Mouse (Mus musculus): Measurements from ENCODE around the gene Atg9a. TPM values are rescaled to one million over a fixed set of nuclear protein-coding genes. Genes with fewer than 3 reads are reported as not detected.

Gene Atg9a
- polyA plus RNA-seq, 1 experiment: 39.2 TPM

GRCm38 (mm10) chr1:75190577-75190976 lies 1.4 kb downstream of the Atg9a start:
- Histone ChIP-seq H3K27ac (ENCODE audit: control insufficient read depth, insufficient read depth, low read depth, low read length, poor library complexity) (no peak overlapping the region), H3K4me1 (ENCODE audit: control insufficient read depth, insufficient read depth, low read length) (peaks cover 1% of the 10 kb centered on the region; the same call in 1 of the 2 replicates), H3K4me3 (replicated peaks; ENCODE audit: control insufficient read depth, low read depth, low read length) (peak overlapping the region; percentile 7)
- no peak for TF ChIP-seq CTCF (IDR thresholded peaks at IDR 0.05; ENCODE audit: control insufficient read depth, insufficient read depth, low read length)
- WGBS: 44% methylated on average over 2 of the region's 2 CpGs

- H3K27ac ChIP-seq (ENCODE audit: control insufficient read depth, insufficient read depth, low read depth, low read length, poor library complexity): peak overlapping the region; percentile 39; the same call in 1 of the 2 replicates
- TF ChIP-seq POLR2A (IDR thresholded peaks at IDR 0.05; ENCODE audit: borderline replicate concordance, control insufficient read depth, low read depth, low read length) (no peak), CTCF (IDR thresholded peaks at IDR 0.05; ENCODE audit: control insufficient read depth, insufficient read depth, low read length) (no peak)
- 8% methylated on average over 2 of the region's 2 CpGs for WGBS
Observed at GRCm38 (mm10) chr1:75187914-75188483, 4.0 kb downstream of the Atg9a start.

GRCm38 (mm10) chr1:75187126-75187525 lies 4.9 kb downstream of the Atg9a start:
- H3K4me1 ChIP-seq (ENCODE audit: control insufficient read depth, insufficient read depth, low read length): peaks cover 1% of the 10 kb centered on the region; the same call in 1 of the 2 replicates
- no peak overlapping the region for H3K4me3 ChIP-seq (replicated peaks; ENCODE audit: control insufficient read depth, low read depth, low read length)
- no peak for TF ChIP-seq POLR2A (IDR thresholded peaks at IDR 0.05; ENCODE audit: borderline replicate concordance, control insufficient read depth, low read depth, low read length)
- TF ChIP-seq CTCF (IDR thresholded peaks at IDR 0.05; ENCODE audit: control insufficient read depth, insufficient read depth, low read length): no peak
- H3K27ac ChIP-seq (ENCODE audit: control insufficient read depth, insufficient read depth, low read depth, low read length, poor library complexity): no peak overlapping the region

More at GRCm38 (mm10) chr1:75187914-75188483, 4.0 kb downstream of the Atg9a start:
- Histone ChIP-seq H3K4me1 (ENCODE audit: control insufficient read depth, insufficient read depth, low read length) (peaks cover 1% of the 10 kb centered on the region; the same call in 1 of the 2 replicates), H3K4me3 (replicated peaks; ENCODE audit: control insufficient read depth, low read depth, low read length) (no peak overlapping the region)

GRCm38 (mm10) chr1:75185495-75185894 lies 6.5 kb downstream of the Atg9a start:
- no peak for TF ChIP-seq CTCF (IDR thresholded peaks at IDR 0.05; ENCODE audit: control insufficient read depth, insufficient read depth, low read length)
- no peak for TF ChIP-seq POLR2A (IDR thresholded peaks at IDR 0.05; ENCODE audit: borderline replicate concordance, control insufficient read depth, low read depth, low read length)
- Histone ChIP-seq H3K4me1 (ENCODE audit: control insufficient read depth, insufficient read depth, low read length) (peaks cover 1% of the 10 kb centered on the region; the same call in 1 of the 2 replicates), H3K27ac (ENCODE audit: control insufficient read depth, insufficient read depth, low read depth, low read length, poor library complexity) (no peak overlapping the region), H3K4me3 (replicated peaks; ENCODE audit: control insufficient read depth, low read depth, low read length) (no peak overlapping the region)
- WGBS: 91% methylated on average over 11 of the region's 11 CpGs

- Histone ChIP-seq H3K4me1 (ENCODE audit: control insufficient read depth, insufficient read depth, low read length) (no peaks in the 10 kb centered on the region; the same call in 1 of the 2 replicates), H3K27ac (ENCODE audit: control insufficient read depth, insufficient read depth, low read depth, low read length, poor library complexity) (no peak overlapping the region), H3K4me3 (replicated peaks; ENCODE audit: control insufficient read depth, low read depth, low read length) (no peak overlapping the region)
- no peak; the same call in 1 of the 2 replicates for TF ChIP-seq CTCF (IDR thresholded peaks at IDR 0.05; ENCODE audit: control insufficient read depth, insufficient read depth, low read length)
- TF ChIP-seq POLR2A (IDR thresholded peaks at IDR 0.05; ENCODE audit: borderline replicate concordance, control insufficient read depth, low read depth, low read length): no peak
- 83% methylated on average over 4 of the region's 4 CpGs for WGBS
Observed at GRCm38 (mm10) chr1:75182160-75182559, 9.8 kb downstream of the Atg9a start.

GRCm38 (mm10) chr1:75181377-75181870 lies 10.6 kb downstream of the Atg9a start:
- Histone ChIP-seq H3K4me1 (ENCODE audit: control insufficient read depth, insufficient read depth, low read length) (no peaks in the 10 kb centered on the region; the same call in 1 of the 2 replicates), H3K4me3 (replicated peaks; ENCODE audit: control insufficient read depth, low read depth, low read length) (no peak overlapping the region), H3K27ac (ENCODE audit: control insufficient read depth, insufficient read depth, low read depth, low read length, poor library complexity) (no peak overlapping the region)
- TF ChIP-seq POLR2A (IDR thresholded peaks at IDR 0.05; ENCODE audit: borderline replicate concordance, control insufficient read depth, low read depth, low read length) (no peak), CTCF (IDR thresholded peaks at IDR 0.05; ENCODE audit: control insufficient read depth, insufficient read depth, low read length) (no peak)
- WGBS: 93% methylated on average over 4 of the region's 4 CpGs

- TF ChIP-seq CTCF (IDR thresholded peaks at IDR 0.05; ENCODE audit: control insufficient read depth, insufficient read depth, low read length): no peak
- TF ChIP-seq POLR2A (IDR thresholded peaks at IDR 0.05; ENCODE audit: borderline replicate concordance, control insufficient read depth, low read depth, low read length): no peak
- Histone ChIP-seq H3K4me1 (ENCODE audit: control insufficient read depth, insufficient read depth, low read length) (no peaks in the 10 kb centered on the region; the same call in 1 of the 2 replicates), H3K4me3 (replicated peaks; ENCODE audit: control insufficient read depth, low read depth, low read length) (no peak overlapping the region), H3K27ac (ENCODE audit: control insufficient read depth, insufficient read depth, low read depth, low read length, poor library complexity) (no peak overlapping the region)
- WGBS: 38% methylated on average over 7 of the region's 7 CpGs
Observed at GRCm38 (mm10) chr1:75180741-75181140, 11.3 kb downstream of the Atg9a start.

- H3K27ac ChIP-seq (ENCODE audit: control insufficient read depth, insufficient read depth, low read depth, low read length, poor library complexity): peak within 1 kb of the TSS; percentile 94
- no peaks in the 10 kb centered on the region; the same call in 1 of the 2 replicates for H3K4me1 ChIP-seq (ENCODE audit: control insufficient read depth, insufficient read depth, low read length)
- TF ChIP-seq POLR2A (IDR thresholded peaks at IDR 0.05; ENCODE audit: borderline replicate concordance, control insufficient read depth, low read depth, low read length): peak; percentile 92; the same call in 1 of the 2 replicates
- 0 out of 2 replicates have a peak, but pooled peaks have one; percentile 2 for TF ChIP-seq CTCF (IDR thresholded peaks at IDR 0.05; ENCODE audit: control insufficient read depth, insufficient read depth, low read length)
- H3K4me3 ChIP-seq (replicated peaks; ENCODE audit: control insufficient read depth, low read depth, low read length): peak within 1 kb of the TSS; percentile 78
- WGBS: under 1% methylated on average over 31 of the region's 31 CpGs
Observed at GRCm38 (mm10) chr1:75180105-75180590, 11.8 kb downstream of the Atg9a start, which contains the start of gene Abcb6. TSS of gene Abcb6 (minus strand) at chr1:75180392.
